Comparison of ENCODE assay signal across 30 mouse cellular contexts in genomic region chr7:131878846-131879245, GRCm38 (mm10).
"Had no signal": no experiment of that assay in that cellular context is flagged by ENCODE, and none has a peak within 500 bp of the region (broad histone marks: within the 10 kb centered on the region; RNA-seq: fewer than 3 reads in every experiment).

No protein-coding gene starts in this region.

- H3K36me3 ChIP-seq: limb, embryonic 10.5 days; limb, embryonic 12.5 days; limb, embryonic 13.5 days; limb, embryonic 15.5 days; liver, embryonic 12.5 days; liver, embryonic 13.5 days; liver, embryonic 15.5 days; lung, embryonic 15.5 days; midbrain, embryonic 10.5 days; midbrain, embryonic 12.5 days; midbrain, embryonic 13.5 days; midbrain, embryonic 15.5 days had no signal

- H3K4me1 ChIP-seq: limb, embryonic 10.5 days; limb, embryonic 12.5 days; limb, embryonic 13.5 days; limb, embryonic 15.5 days; liver, embryonic 12.5 days; liver, embryonic 13.5 days; liver, embryonic 15.5 days; megakaryocyte, embryonic 14.5 days; midbrain, embryonic 12.5 days; midbrain, embryonic 13.5 days; midbrain, embryonic 15.5 days had no signal

- H3K9me3 ChIP-seq: limb, embryonic 10.5 days; limb, embryonic 12.5 days; limb, embryonic 13.5 days; limb, embryonic 15.5 days; liver, embryonic 12.5 days; liver, embryonic 13.5 days; liver, embryonic 15.5 days; lung, embryonic 15.5 days; megakaryocyte, embryonic 14.5 days; midbrain, embryonic 10.5 days; midbrain, embryonic 12.5 days; midbrain, embryonic 13.5 days; midbrain, embryonic 15.5 days had no signal

- H3K27me3 ChIP-seq: liver, embryonic 12.5 days; liver, embryonic 13.5 days; liver, embryonic 15.5 days; lung, embryonic 15.5 days had no signal

- H3K4me3 ChIP-seq: left cerebral cortex, adult 2 months; limb, embryonic 10.5 days; limb, embryonic 12.5 days; limb, embryonic 13.5 days; limb, embryonic 15.5 days; liver, embryonic 12.5 days; liver, embryonic 13.5 days; liver, embryonic 15.5 days; lung, embryonic 15.5 days; megakaryocyte, embryonic 14.5 days; midbrain, embryonic 10.5 days; midbrain, embryonic 12.5 days; midbrain, embryonic 13.5 days; midbrain, embryonic 15.5 days; myocyte had no signal

- H3K27ac ChIP-seq: left cerebral cortex, adult 2 months; limb, embryonic 10.5 days; limb, embryonic 12.5 days; limb, embryonic 13.5 days; limb, embryonic 15.5 days; liver, embryonic 12.5 days; liver, embryonic 13.5 days; liver, embryonic 14.5 days; liver, embryonic 15.5 days; macrophage; midbrain, embryonic 10.5 days; midbrain, embryonic 12.5 days; midbrain, embryonic 13.5 days; midbrain, embryonic 15.5 days had no signal

- H3K4me2 ChIP-seq: limb, embryonic 12.5 days; limb, embryonic 13.5 days; limb, embryonic 15.5 days; liver, embryonic 11.5 days; liver, embryonic 12.5 days; liver, embryonic 13.5 days; liver, embryonic 15.5 days; lung, embryonic 15.5 days; midbrain, embryonic 11.5 days; midbrain, embryonic 12.5 days; midbrain, embryonic 13.5 days; midbrain, embryonic 15.5 days had no signal

- DNase-seq: left cerebral cortex, postnatal 4 days; liver; liver, embryonic 13.5 days; liver, postnatal 0 days; lung, adult 18-20 months; lung, adult 2 months; lung, postnatal 10 days; lung, postnatal 14 days; lung, postnatal 36 days; midbrain, embryonic 14.5 days had no signal

- ATAC-seq: liver, embryonic 12.5 days; liver, postnatal 0 days; lung, postnatal 0 days; midbrain, embryonic 13.5 days; midbrain, embryonic 15.5 days; midbrain, embryonic 16.5 days had no signal

- H3K9ac ChIP-seq: limb, embryonic 12.5 days; limb, embryonic 13.5 days; limb, embryonic 15.5 days; liver, embryonic 12.5 days; liver, embryonic 13.5 days; liver, embryonic 14.5 days; liver, embryonic 15.5 days; liver, postnatal 0 days; lung, embryonic 15.5 days; midbrain, embryonic 12.5 days; midbrain, embryonic 13.5 days; midbrain, embryonic 15.5 days had no signal
